14 mouse cellular contexts compared by ENCODE assay signal in the genomic region with DNA sequence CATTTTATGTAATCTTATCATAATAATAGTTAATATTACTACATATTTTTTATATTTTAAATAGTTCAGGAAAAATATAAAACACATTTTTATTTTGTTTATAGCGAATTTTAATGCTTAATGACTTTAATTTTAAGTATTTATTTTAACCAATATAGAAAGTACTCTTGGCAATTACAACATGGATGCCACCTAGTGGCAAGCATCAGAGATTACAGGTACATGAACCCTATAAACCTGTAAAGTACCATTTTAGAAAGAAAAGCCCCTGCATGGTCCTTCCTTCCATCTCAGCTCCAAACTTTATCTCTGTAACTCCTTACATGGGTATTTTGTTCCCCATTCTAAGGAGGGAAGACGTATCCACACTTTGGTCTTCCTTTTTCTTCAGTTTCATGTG.
A peak's percentile ranks its signal among the peaks of the same experiment; 100 is the strongest.
DNase-seq lines count a peak whose midpoint lies in the region; ATAC-seq and TF ChIP-seq lines count a peak whose summit lies in the region.
"Had no signal": no experiment of that assay in that cellular context is flagged by ENCODE, and none has a peak within 500 bp of the region (broad histone marks: within the 10 kb centered on the region; RNA-seq: fewer than 3 reads in every experiment).

No protein-coding gene starts in this region.

- no peaks in the 10 kb centered on the region for H3K36me3 ChIP-seq in forebrain, postnatal 0 days (ENCODE audit: insufficient read depth)
- no peaks in the 10 kb centered on the region for H3K36me3 ChIP-seq in forebrain, embryonic 16.5 days (ENCODE audit: control insufficient read depth, insufficient read depth)
- H3K36me3 ChIP-seq in liver, postnatal 0 days (replicated peaks; ENCODE audit: insufficient read depth, low read length) = no peaks in the 10 kb centered on the region
- H3K36me3 ChIP-seq in liver, embryonic 12.5 days = no peaks in the 10 kb centered on the region
- H3K36me3 ChIP-seq in MEL (ENCODE audit: control insufficient read depth in 1 of 2, insufficient read depth in 2 of 2, low read length in 2 of 2) = no peaks in the 10 kb centered on the region; a peak in 1 of 4 replicates
- H3K36me3 ChIP-seq: hindbrain, embryonic 10.5 days; midbrain, embryonic 13.5 days; stomach, embryonic 15.5 days had no signal

- DNase-seq in forebrain, postnatal 0 days = no peak
- DNase-seq in liver, postnatal 0 days = no peak
- peak; percentile 53 for DNase-seq in MEL (ENCODE audit: low read depth, low spot score)
- DNase-seq in induced T-regulatory cell, adult 2 months (ENCODE audit: low read depth) = peak; percentile 4
- no peak for DNase-seq in gastrocnemius, adult 8-10 months (ENCODE audit: low spot score in 2 of 2)
- no peak for DNase-seq in ovary, adult 18-20 months (ENCODE audit: low spot score)
- DNase-seq: adrenal gland, postnatal 14 days; kidney, adult 9 months had no signal

- ATAC-seq in forebrain, postnatal 0 days = no peak
- ATAC-seq in forebrain, embryonic 16.5 days = no peak
- ATAC-seq in liver, postnatal 0 days = no peak
- ATAC-seq in liver, embryonic 12.5 days = no peak
- ATAC-seq: midbrain, embryonic 13.5 days had no signal

- H3K4me1 ChIP-seq in forebrain, postnatal 0 days (ENCODE audit: insufficient read depth) = no peaks in the 10 kb centered on the region
- H3K4me1 ChIP-seq in forebrain, embryonic 16.5 days (replicated peaks; ENCODE audit: control insufficient read depth, insufficient read depth, low read length) = no peaks in the 10 kb centered on the region
- no peaks in the 10 kb centered on the region for H3K4me1 ChIP-seq in liver, postnatal 0 days (ENCODE audit: insufficient read depth)
- H3K4me1 ChIP-seq in liver, embryonic 12.5 days = no peaks in the 10 kb centered on the region
- no peaks in the 10 kb centered on the region for H3K4me1 ChIP-seq in MEL (ENCODE audit: control insufficient read depth in 1 of 2, insufficient read depth in 2 of 2, low read length in 2 of 2)
- H3K4me1 ChIP-seq: hindbrain, embryonic 10.5 days; midbrain, embryonic 13.5 days; stomach, embryonic 15.5 days had no signal

- no peaks in the 10 kb centered on the region for H3K27me3 ChIP-seq in forebrain, postnatal 0 days (ENCODE audit: insufficient read depth, low read length)
- no peaks in the 10 kb centered on the region for H3K27me3 ChIP-seq in forebrain, embryonic 16.5 days (replicated peaks; ENCODE audit: control insufficient read depth, insufficient read depth, low read length)
- H3K27me3 ChIP-seq in liver, postnatal 0 days (ENCODE audit: insufficient read depth, low read length) = no peaks in the 10 kb centered on the region
- no peaks in the 10 kb centered on the region for H3K27me3 ChIP-seq in liver, embryonic 12.5 days (replicated peaks)
- H3K27me3 ChIP-seq in MEL (ENCODE audit: control insufficient read depth in 1 of 2, insufficient read depth in 2 of 2, low read length in 2 of 2) = no peaks in the 10 kb centered on the region
- H3K27me3 ChIP-seq: midbrain, embryonic 13.5 days; stomach, embryonic 15.5 days had no signal

- H3K79me2 ChIP-seq in MEL (ENCODE audit: control insufficient read depth, insufficient read depth, low read length, poor library complexity) = no peaks in the 10 kb centered on the region

- H3K9me3 ChIP-seq in forebrain, postnatal 0 days (ENCODE audit: low read length) = no peaks in the 10 kb centered on the region
- H3K9me3 ChIP-seq in forebrain, embryonic 16.5 days (ENCODE audit: control insufficient read depth, low read length) = no peaks in the 10 kb centered on the region
- H3K9me3 ChIP-seq in liver, postnatal 0 days (ENCODE audit: low read length) = no peaks in the 10 kb centered on the region
- H3K9me3 ChIP-seq in liver, embryonic 12.5 days (replicated peaks) = no peaks in the 10 kb centered on the region
- no peaks in the 10 kb centered on the region for H3K9me3 ChIP-seq in MEL (replicated peaks; ENCODE audit: insufficient read depth, low read length)
- H3K9me3 ChIP-seq: hindbrain, embryonic 10.5 days; midbrain, embryonic 13.5 days; stomach, embryonic 15.5 days had no signal

- peak; percentile 66 for TF ChIP-seq RAD21 in MEL (IDR thresholded peaks at IDR 0.05; ENCODE audit: low read depth, low read length)

- no peak for TF ChIP-seq POLR2A in MEL (IDR thresholded peaks at IDR 0.05; ENCODE audit: control insufficient read depth in 1 of 2, insufficient read depth in 1 of 2, low read depth in 1 of 2, low read length in 2 of 2, poor library complexity in 1 of 2)

- 0 out of 2 replicates have a peak, but pooled peaks have one; percentile 14 for TF ChIP-seq CTCF in forebrain, postnatal 0 days (IDR thresholded peaks at IDR 0.05; ENCODE audit: low read depth)
- TF ChIP-seq CTCF in liver, postnatal 0 days (IDR thresholded peaks at IDR 0.05; ENCODE audit: low read depth) = peak; percentile 36
- TF ChIP-seq CTCF in MEL (IDR thresholded peaks at IDR 0.05 in 2 of 3, conservative IDR thresholded peaks at IDR 0.05 in 1 of 3; ENCODE audit: control insufficient read depth in 1 of 3, insufficient read depth in 1 of 3, low read depth in 2 of 3, low read length in 3 of 3, poor library complexity in 1 of 3, severe bottlenecking in 1 of 3) = peak in 1 of 3 experiments; percentile 58; a peak in 3 of 6 replicates

- no peak for TF ChIP-seq EP300 in liver, postnatal 0 days (IDR thresholded peaks at IDR 0.05; ENCODE audit: low read depth)
- no peak for TF ChIP-seq EP300 in MEL (IDR thresholded peaks at IDR 0.05; ENCODE audit: low read depth in 1 of 2, low read length in 2 of 2)

- no peak overlapping the region for H3K4me2 ChIP-seq in forebrain, postnatal 0 days (ENCODE audit: low read depth)
- H3K4me2 ChIP-seq in forebrain, embryonic 16.5 days (ENCODE audit: low read length) = no peak overlapping the region
- no peak overlapping the region for H3K4me2 ChIP-seq in liver, postnatal 0 days (ENCODE audit: low read depth, low read length)
- H3K4me2 ChIP-seq in liver, embryonic 12.5 days = no peak overlapping the region
- H3K4me2 ChIP-seq: heart, embryonic 11.5 days; midbrain, embryonic 13.5 days; stomach, embryonic 15.5 days had no signal

- 34% methylated on average over 2 of the region's 2 CpGs for WGBS in forebrain, postnatal 0 days
- WGBS in forebrain, embryonic 16.5 days = 40% methylated on average over 2 of the region's 2 CpGs
- WGBS in liver, postnatal 0 days (ENCODE audit: insufficient replicate concordance) = 33% methylated on average over 2 of the region's 2 CpGs
- 17% methylated on average over 2 of the region's 2 CpGs for WGBS in liver, embryonic 12.5 days (ENCODE audit: insufficient replicate concordance)

- no peak overlapping the region for H3K4me3 ChIP-seq in forebrain, postnatal 0 days (ENCODE audit: low read depth, low read length)
- no peak overlapping the region for H3K4me3 ChIP-seq in forebrain, embryonic 16.5 days (replicated peaks; ENCODE audit: low read length)
- no peak overlapping the region for H3K4me3 ChIP-seq in liver, postnatal 0 days (ENCODE audit: low read depth, low read length)
- H3K4me3 ChIP-seq in liver, embryonic 12.5 days = no peak overlapping the region
- H3K4me3 ChIP-seq in MEL (ENCODE audit: control insufficient read depth in 1 of 2, insufficient read depth in 1 of 2, low read depth in 2 of 2, low read length in 2 of 2) = no peak overlapping the region
- H3K4me3 ChIP-seq: hindbrain, embryonic 10.5 days; midbrain, embryonic 13.5 days; stomach, embryonic 15.5 days had no signal

- no peak overlapping the region for H3K9ac ChIP-seq in forebrain, postnatal 0 days
- H3K9ac ChIP-seq in forebrain, embryonic 16.5 days (replicated peaks; ENCODE audit: low read depth, low read length) = no peak overlapping the region
- no peak overlapping the region for H3K9ac ChIP-seq in liver, postnatal 0 days (replicated peaks)
- H3K9ac ChIP-seq in liver, embryonic 12.5 days = no peak overlapping the region
- no peak overlapping the region for H3K9ac ChIP-seq in MEL (ENCODE audit: control insufficient read depth, low read depth, low read length, poor library complexity, severe bottlenecking)
- H3K9ac ChIP-seq: midbrain, embryonic 13.5 days; stomach, embryonic 15.5 days had no signal

- no peak overlapping the region for H3K27ac ChIP-seq in forebrain, postnatal 0 days (ENCODE audit: low read depth, low read length)
- H3K27ac ChIP-seq in forebrain, embryonic 16.5 days (ENCODE audit: low read length) = no peak overlapping the region
- H3K27ac ChIP-seq in liver, postnatal 0 days (ENCODE audit: low read depth) = no peak overlapping the region
- no peak overlapping the region for H3K27ac ChIP-seq in liver, embryonic 12.5 days
- H3K27ac ChIP-seq in MEL (ENCODE audit: control insufficient read depth, low read depth, low read length) = no peak overlapping the region
- H3K27ac ChIP-seq: hindbrain, embryonic 10.5 days; midbrain, embryonic 13.5 days; stomach, embryonic 15.5 days had no signal

TF ChIP-seq in MEL, 35 proteins besides CTCF, POLR2A, EP300 and RAD21:
- TF ChIP-seq MAX (IDR thresholded peaks at IDR 0.05; ENCODE audit: low read length) (no peak), ZC3H11A (IDR thresholded peaks at IDR 0.05; ENCODE audit: low read depth, low read length) (peak; percentile 53), SMC3 (IDR thresholded peaks at IDR 0.05; ENCODE audit: low read depth, low read length) (peak; percentile 64), RCOR1 (IDR thresholded peaks at IDR 0.05; ENCODE audit: low read depth, low read length) (no peak)

Comparison
In these comparisons a context has a peak if more than half of its experiments do, and no peak if none do; other contexts are left out.
1. DNase-seq: peak in MEL (single experiment) and induced T-regulatory cell, adult 2 months (single experiment); none in forebrain, postnatal 0 days (single experiment), liver, postnatal 0 days (single experiment), gastrocnemius, adult 8-10 months (0 of 2) and ovary, adult 18-20 months (single experiment).